Mouse (Mus musculus): ENCODE measurements around the gene Cops2.
A peak's percentile ranks its signal among the peaks of the same experiment; 100 is the strongest.

Cops2 gene

GRCm38 (mm10) chr2:125858521-125859280 is at the start of gene Cops2, which contains the start of gene Galk2:
Gene Cops2, minus strand, starts transcription at chr2:125859139.
Gene Galk2, plus strand, starts transcription at chr2:125859109.
- DNase-seq (ENCODE audit: low read depth in 1 of 2, low spot score in 2 of 2): peak; percentile 79 to 88

- DNase-seq (ENCODE audit: low read depth in 1 of 2, low spot score in 2 of 2): no peak
Observed at GRCm38 (mm10) chr2:125907580-125908255, 48.8 kb upstream of the Cops2 start.

- DNase-seq (ENCODE audit: low read depth in 1 of 2, low spot score in 2 of 2): no peak
Observed at GRCm38 (mm10) chr2:125906407-125907066, 47.6 kb upstream of the Cops2 start.

GRCm38 (mm10) chr2:125901426-125901825 is 42.5 kb upstream of the Cops2 start:
- DNase-seq (ENCODE audit: low read depth in 1 of 2, low spot score in 2 of 2): no peak

DNA sequence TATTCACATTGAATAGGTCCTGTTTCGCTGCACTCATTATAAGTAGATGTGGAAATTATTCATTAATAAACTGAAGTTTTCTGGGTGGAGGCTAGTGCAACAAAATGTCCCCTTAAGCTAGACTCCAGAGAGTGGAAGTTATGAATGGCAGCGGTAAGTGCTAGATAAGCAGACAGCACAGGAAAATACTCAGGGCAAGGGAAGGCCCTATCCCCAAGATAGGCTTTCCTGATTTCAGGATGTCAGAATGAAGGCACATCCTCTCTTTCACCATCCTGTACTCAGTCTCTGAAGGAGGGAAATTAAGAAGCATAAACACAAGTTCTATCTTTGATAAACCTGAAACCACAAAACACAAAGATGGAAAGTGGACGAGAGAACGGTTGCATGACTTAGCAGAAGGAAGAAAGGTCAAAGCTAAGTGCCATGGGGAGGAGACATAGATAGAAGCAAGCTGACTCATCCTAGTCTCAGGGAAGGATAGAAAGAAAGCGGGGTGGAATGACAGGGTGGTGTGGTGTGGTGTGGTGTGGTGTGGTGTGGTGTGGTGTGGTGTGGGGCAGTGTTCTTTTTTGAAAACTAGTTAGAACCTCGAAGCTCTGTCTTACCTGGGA is 42.0 kb upstream of the Cops2 start:
- no peak for DNase-seq (ENCODE audit: low read depth in 1 of 2, low spot score in 2 of 2)

DNA sequence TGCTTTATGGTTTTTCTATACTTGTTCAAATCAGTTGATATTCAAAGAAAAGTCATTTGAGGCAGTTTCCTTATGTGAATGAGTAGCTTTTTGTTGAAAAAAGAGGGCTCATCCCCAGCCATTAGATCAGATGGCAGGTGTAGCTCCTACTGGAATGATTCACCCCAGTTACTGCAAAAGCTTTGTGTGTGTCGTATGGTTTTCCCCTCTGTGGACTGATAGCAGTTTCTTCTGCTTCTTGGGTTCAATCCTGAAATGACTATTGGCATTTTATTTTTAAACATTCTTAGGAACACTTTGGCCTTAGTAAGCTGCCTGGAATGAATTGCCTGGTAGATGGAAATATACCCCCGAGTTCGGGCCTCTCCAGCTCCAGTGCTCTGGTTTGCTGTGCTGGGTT is 37.4 kb upstream of the Cops2 start:
- DNase-seq (ENCODE audit: low read depth in 1 of 2, low spot score in 2 of 2): no peak

DNA sequence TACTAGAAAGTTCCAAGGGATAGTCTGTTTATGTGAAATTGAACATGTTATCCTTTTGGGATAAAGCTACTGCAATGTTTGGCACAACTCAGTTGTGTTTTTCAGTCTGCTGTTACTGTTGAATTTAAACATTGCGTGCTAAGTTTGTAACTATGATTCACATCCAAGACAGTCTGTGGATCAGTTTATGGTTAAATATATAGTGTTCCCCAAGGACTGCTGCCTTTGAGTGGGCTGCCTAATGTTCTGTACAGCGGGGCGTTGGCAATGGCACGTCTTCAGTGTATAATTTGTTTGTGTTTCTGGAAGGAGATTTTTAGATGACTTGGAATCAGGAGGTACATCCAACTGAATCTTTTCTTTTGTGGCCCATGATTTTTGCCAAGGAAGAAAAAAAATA is 36.2 kb upstream of the Cops2 start:
- DNase-seq (ENCODE audit: low read depth in 1 of 2, low spot score in 2 of 2): no peak

GRCm38 (mm10) chr2:125893096-125893495 is 34.2 kb upstream of the Cops2 start:
- DNase-seq (ENCODE audit: low read depth in 1 of 2, low spot score in 2 of 2): no peak

- no peak for DNase-seq (ENCODE audit: low read depth in 1 of 2, low spot score in 2 of 2)
Observed at GRCm38 (mm10) chr2:125885891-125886576, 27.1 kb upstream of the Cops2 start.

GRCm38 (mm10) chr2:125870159-125870558 is 11.2 kb upstream of the Cops2 start:
- DNase-seq (ENCODE audit: low read depth in 1 of 2, low spot score in 2 of 2): no peak

DNA sequence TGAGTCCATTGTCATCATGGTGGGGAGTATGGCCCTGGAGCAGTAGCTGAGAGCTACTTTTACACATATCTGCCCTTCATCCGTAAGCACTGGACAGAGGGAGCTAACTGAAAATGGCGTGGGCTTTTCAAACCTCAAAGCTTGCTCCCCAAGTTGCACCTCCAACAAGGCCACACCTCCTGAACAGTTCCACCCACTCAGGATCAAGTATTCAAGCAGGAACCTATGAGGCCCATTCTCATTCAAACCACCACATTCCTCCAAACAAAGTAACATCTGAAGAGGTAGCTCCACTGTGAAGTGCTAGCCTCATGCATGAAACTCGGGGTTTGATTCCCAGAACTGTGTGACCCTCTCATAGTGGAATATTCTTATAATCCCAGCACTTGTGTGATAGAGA is 9.4 kb upstream of the Cops2 start:
- no peak for DNase-seq (ENCODE audit: low read depth in 1 of 2, low spot score in 2 of 2)

DNA sequence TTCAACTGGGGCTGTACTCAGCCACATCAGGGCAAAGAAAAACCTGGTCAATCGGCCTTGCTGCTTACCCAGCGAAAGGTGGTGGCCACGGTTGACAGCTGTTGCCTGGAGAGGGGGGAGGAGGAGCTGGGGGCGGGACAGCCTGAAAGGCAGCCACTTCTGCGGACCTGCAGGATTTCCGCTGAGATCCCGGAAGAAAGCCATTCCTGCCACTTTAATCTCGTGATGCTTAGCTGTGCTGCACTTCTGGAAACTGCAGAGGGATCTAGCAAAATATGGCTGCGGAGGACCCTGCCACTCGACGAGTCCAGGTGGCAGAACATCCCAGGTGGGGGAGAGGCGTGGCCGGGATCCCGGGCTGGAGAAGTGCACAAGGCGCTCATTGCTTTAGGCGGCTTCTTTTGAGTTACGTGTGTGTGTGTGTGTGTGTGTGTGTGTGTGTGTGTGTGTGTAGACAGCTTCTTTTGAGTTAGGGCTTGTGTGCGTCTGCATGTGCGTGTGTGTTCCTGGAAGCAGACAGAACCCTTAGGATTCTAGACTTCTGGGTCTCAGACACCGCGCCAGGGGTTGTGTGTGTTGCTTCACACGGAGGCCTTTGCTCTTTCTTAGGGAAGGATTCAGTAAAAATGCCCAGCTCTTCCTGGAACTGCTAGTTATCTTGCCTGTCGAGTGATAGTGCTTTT is 7.3 kb upstream of the Cops2 start:
- DNase-seq (ENCODE audit: low read depth in 1 of 2, low spot score in 2 of 2): peak; percentile 18 to 26

DNA sequence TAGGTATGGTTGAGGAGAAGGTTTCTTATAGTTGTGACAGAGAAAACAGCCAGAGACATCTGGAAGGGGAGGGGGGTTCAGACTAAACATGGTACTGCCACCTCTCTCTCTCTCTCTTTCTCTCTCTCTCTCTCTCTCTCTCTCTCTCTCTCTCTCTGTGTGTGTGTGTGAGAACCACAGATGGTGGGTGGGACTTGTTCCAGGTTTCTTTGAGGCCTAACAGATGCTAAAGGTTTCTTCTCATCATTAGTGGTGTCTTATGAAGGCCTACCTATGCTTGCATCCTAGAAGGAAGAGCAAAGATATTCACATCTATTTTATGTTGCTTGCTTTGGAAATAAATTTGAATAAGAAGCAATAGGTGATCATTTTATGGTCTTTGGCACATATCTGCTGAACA is 6.6 kb upstream of the Cops2 start:
- DNase-seq (ENCODE audit: low read depth in 1 of 2, low spot score in 2 of 2): no peak

- no peak for DNase-seq (ENCODE audit: low read depth in 1 of 2, low spot score in 2 of 2)
Observed at GRCm38 (mm10) chr2:125864551-125864950, 5.6 kb upstream of the Cops2 start.

DNA sequence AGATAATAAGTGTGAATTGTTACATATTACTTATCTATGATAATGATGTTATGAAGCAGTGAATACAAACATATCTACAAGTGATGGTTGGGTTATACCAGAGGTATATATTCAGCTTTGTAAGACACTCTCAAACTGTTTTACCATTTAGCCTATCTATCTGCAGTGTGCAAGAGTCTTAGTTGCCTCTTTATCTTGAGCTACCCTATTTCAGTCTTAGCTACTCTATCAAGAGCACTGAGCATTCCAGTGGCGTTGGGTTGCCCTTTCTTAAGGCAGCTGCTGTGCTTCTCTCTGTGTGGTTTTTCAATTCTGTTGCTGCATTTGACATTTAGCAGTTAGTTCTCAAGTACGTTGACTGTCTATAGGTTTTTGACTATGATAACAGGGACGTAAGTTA is 4.9 kb upstream of the Cops2 start:
- DNase-seq (ENCODE audit: low read depth in 1 of 2, low spot score in 2 of 2): no peak

- no peak for DNase-seq (ENCODE audit: low read depth in 1 of 2, low spot score in 2 of 2)
Observed at GRCm38 (mm10) chr2:125857707-125858106, 1.2 kb downstream of the Cops2 start.

DNA sequence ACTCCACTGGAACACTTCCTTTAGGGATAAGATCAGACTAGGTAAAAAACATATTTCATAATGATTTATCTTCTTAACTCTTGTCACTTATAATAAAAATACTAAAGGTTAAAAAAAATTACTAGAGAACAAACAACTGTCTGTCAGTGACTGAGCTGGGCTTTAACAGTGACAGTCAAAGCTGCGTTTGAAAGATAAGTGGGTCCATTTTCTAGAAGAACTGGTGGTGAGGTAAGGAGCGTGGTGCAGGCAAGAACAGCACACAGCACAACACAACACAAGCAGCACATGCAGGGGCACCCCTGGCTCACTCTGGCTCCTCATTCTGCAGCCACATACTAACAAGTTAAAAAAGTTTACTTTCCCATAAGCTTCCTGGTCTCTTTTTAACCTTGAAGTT is 7.7 kb downstream of the Cops2 start:
- DNase-seq (ENCODE audit: low read depth in 1 of 2, low spot score in 2 of 2): no peak

DNA sequence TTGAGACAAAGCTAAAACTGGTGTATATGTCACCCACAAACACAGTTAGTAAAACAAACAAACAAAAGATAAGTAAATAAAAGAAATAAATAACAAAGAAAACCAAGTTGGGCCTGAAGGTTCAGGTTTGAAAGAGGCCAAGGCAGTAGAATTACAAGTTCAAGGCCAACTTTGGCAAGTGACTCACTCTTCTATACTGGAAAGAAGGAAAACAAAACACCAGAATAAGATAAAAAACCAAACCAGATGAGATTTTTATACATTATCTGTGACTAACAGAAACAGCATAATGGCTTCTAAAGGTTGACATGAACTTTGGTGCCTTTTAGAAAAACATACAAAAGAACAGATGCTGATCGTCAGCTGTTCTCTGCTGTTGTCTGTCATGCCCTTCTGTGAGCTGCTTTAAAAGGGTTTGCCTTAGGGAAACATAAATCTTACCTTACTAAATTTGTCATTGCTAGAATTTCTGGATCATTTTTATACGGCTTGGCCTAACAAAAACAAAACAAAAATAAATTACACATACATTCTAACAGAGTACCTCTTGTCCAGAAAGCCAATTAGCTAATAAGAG is 20.1 kb downstream of the Cops2 start:
- DNase-seq (ENCODE audit: low read depth in 1 of 2, low spot score in 2 of 2): no peak

GRCm38 (mm10) chr2:125838091-125838490 is 20.8 kb downstream of the Cops2 start:
- DNase-seq (ENCODE audit: low read depth in 1 of 2, low spot score in 2 of 2): no peak

GRCm38 (mm10) chr2:125829924-125830323 is 29.0 kb downstream of the Cops2 start:
- DNase-seq (ENCODE audit: low read depth in 1 of 2, low spot score in 2 of 2): no peak
